Mouse (Mus musculus) embryo, embryonic 9.5 days (tissue): Measurements from ENCODE around the gene Rraga.

Source experiments
- DNase-seq: peaks from one replicate; pipeline ENCODE4 v3.0.0-alpha.2; 2017; ENCODE audit errors: extremely low spot score

The Rraga gene

GRCm38 (mm10) chr4:86575283-86575983 is at the start of gene Rraga:
Gene Rraga (plus strand): TSS chr4:86575668.
- DNase-seq: peak; percentile 95

GRCm38 (mm10) chr4:86527162-86528136 is 48.0 kb upstream of the Rraga start:
- peak; percentile 50 for DNase-seq

- no peak for DNase-seq
Measured at GRCm38 (mm10) chr4:86529161-86529560, 46.3 kb upstream of the Rraga start.

GRCm38 (mm10) chr4:86533406-86534090 is 41.9 kb upstream of the Rraga start:
- no peak for DNase-seq

- DNase-seq: no peak
Measured at GRCm38 (mm10) chr4:86534091-86534481, 41.4 kb upstream of the Rraga start.

- no peak for DNase-seq
Measured at GRCm38 (mm10) chr4:86537972-86538371, 37.5 kb upstream of the Rraga start.

GRCm38 (mm10) chr4:86538936-86539335 is 36.5 kb upstream of the Rraga start:
- no peak for DNase-seq

GRCm38 (mm10) chr4:86541573-86541972 is 33.9 kb upstream of the Rraga start:
- DNase-seq: no peak

- DNase-seq: no peak
Measured at GRCm38 (mm10) chr4:86543999-86544398, 31.5 kb upstream of the Rraga start.

- DNase-seq: peak; percentile 18
Measured at GRCm38 (mm10) chr4:86545615-86546014, 29.9 kb upstream of the Rraga start.

GRCm38 (mm10) chr4:86548332-86548731 is 27.1 kb upstream of the Rraga start:
- no peak for DNase-seq

- peak; percentile 48 for DNase-seq
Measured at GRCm38 (mm10) chr4:86555035-86555707, 20.3 kb upstream of the Rraga start.

GRCm38 (mm10) chr4:86557371-86557770 is 18.1 kb upstream of the Rraga start:
- no peak for DNase-seq

- no peak for DNase-seq
Measured at GRCm38 (mm10) chr4:86558228-86558627, 17.2 kb upstream of the Rraga start, which contains the start of gene Saxo1. Gene Saxo1 (minus strand): TSS chr4:86558328.

GRCm38 (mm10) chr4:86559006-86559405 is 16.5 kb upstream of the Rraga start:
- DNase-seq: no peak

GRCm38 (mm10) chr4:86561061-86561460 is 14.4 kb upstream of the Rraga start:
- DNase-seq: no peak

- no peak for DNase-seq
Measured at GRCm38 (mm10) chr4:86574939-86575282, 557 bp upstream of the Rraga start.

GRCm38 (mm10) chr4:86576120-86576541 is 663 bp downstream of the Rraga start:
- DNase-seq: no peak

GRCm38 (mm10) chr4:86576630-86577225 is 1.3 kb downstream of the Rraga start:
- no peak for DNase-seq

GRCm38 (mm10) chr4:86580056-86580455 is 4.6 kb downstream of the Rraga start:
- no peak for DNase-seq

- no peak for DNase-seq
Measured at GRCm38 (mm10) chr4:86580591-86580990, 5.1 kb downstream of the Rraga start.
